Mouse (Mus musculus): Measurements from ENCODE around the gene Ebf1.

DNA sequence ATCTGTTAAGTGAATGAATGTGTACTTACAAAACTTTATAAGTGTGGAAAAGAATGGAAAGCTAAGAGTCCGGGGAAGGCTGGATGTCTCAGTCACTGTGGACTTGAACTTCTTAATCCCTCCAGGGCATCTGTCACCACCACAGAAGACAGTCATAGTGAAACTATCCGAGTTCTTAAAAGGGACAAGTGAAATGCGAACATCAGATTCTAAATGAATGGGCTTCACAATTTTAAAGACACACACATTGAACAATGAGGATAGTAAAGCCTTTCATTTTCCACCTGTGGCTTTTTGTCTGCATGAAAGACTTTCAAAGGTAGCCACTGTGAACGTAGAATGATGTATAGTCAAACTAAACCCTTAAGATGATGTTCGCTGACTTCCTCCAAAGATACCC lies 244.0 kb downstream of the Ebf1 start:
- TF ChIP-seq GATA1 (IDR thresholded peaks at IDR 0.05; ENCODE audit: low read length) (no peak), TAL1 (IDR thresholded peaks at IDR 0.05; ENCODE audit: low read length) (no peak)

Measured in erythroblast, embryonic 14.5 days (primary cell).